Mouse (Mus musculus) heart, adult 10 weeks (tissue): ENCODE measurements around the gene Mpp5. TPM values are rescaled to one million over a fixed set of nuclear protein-coding genes. Genes with fewer than 3 reads are reported as not detected.

ENCODE experiments used
- polyA plus RNA-seq: library from polyadenylated mRNA; stranded (reverse); fragments of 350-450 nt; fragmentation: Illumina TruSeq; extraction: RNeasy Lipid Tissue Mini Kit (QIAGEN cat#74804); gene quantifications from one replicate; pipeline ENCODE4 v1.2.3, GENCODE M21; 2014; ENCODE audit warnings: low read depth, low replicate concordance

The Mpp5 gene
- 15.2 TPM for polyA plus RNA-seq

DNA sequence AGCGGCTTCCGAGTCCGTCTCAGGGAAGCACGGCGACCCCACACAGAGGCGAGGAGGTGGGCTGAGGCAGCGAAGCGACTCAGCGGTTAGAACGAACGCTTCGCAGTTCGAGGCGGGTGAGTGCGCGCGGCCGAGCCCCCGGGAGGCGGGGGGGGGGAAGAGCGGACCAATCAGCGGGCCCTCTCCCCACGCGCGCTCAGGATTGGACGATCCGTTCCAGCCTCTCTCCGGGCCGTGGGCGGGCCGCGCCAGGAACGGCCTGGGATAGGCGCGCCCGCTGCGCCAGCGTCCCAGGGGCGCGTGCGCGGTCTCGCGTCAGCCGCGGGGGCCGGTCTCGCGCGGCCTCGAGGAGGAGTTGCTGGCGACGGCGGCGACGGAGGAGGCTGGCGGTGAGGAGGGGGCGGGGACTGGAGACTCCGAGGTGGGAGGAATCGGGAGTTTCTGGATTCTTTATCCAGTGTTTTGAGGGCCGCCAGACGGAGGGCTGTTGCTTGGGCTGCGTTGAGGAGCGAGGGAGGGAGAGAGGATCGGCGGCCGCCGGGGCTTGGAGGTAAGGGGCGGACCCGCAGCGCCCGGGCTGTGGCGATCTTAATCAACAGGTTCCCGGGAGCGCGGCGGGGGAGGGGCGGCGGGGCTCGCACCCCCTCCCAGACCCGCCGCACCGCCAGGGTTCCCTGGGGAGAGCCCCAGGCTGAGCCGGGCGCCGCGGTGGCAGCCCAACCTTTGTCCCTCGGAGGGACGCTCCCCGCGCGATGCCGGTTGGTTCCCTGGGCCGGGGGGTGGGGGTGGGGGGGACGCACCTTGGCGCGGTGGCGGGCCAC is at the start of gene Mpp5:
Gene Mpp5, plus strand, starts transcription at position 351 of the 821 bp plus-strand sequence.

DNA sequence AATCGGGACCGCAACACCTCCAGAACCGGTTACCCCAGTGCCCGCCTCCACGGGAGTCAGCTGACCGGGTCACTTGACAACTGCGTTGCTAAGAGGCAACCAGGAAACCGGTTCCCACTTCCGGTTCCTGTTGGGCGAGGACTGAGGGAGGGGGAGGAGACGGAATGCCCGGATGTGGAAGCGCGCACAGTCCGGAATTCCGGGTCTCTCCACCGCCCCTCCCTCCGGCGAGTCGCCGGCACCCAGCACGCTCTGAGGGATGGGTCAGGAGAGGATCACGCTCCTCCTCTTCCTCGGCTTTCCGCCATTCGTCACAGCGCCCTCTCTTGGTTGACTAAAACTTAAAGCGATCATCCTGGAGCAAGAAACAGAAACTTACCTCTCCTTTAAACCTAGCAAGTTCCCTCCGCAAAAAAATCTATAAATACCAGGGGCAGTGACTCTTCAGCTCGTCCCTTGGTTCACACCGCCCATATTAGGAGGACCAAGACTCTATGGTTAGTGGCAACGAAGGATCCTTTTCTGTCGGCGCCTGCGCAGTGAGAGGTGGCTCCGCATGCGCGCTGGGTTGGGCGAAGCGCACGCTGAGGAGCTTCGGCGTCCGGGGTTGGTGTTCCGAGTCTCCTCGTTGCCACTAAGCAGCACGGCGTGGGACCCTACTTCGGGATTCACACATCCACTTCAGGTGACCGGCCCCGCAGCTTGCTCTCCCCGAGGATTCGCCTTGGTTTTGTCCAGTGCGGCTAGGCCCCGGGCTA is 113.0 kb downstream of the Mpp5 start, which contains the start of the genes Atp6v1d and Eif2s1:
Gene Atp6v1d, minus strand, starts transcription at position 143 of the 758 bp plus-strand sequence.
Gene Eif2s1, plus strand, starts transcription at position 324 of the 758 bp plus-strand sequence.

Other genes with a start within 250 kb of the Mpp5 start
- not detected for gene Fam71d, start 57.4 kb upstream of the Mpp5 start, polyA plus RNA-seq
- 78.6 TPM for gene Atp6v1d, start 112.7 kb downstream of the Mpp5 start, polyA plus RNA-seq
- 47.2 TPM for gene Eif2s1, start 112.9 kb downstream of the Mpp5 start, polyA plus RNA-seq
- gene Plek2, start 158.1 kb downstream of the Mpp5 start, polyA plus RNA-seq, result 0.29 TPM